Mouse (Mus musculus): ENCODE measurements around the gene Pin1. TPM values are rescaled to one million over a fixed set of nuclear protein-coding genes. Genes with fewer than 3 reads are reported as not detected.

Pin1 gene
- polyA plus RNA-seq, 1 experiment = 37.2 TPM

GRCm38 (mm10) chr9:20642101-20642895, 9.6 kb upstream of the Pin1 start, which contains the start of gene Ubl5:
Gene Ubl5, plus strand, starts transcription at chr9:20642878.
- DNase-seq = peak; percentile 94
- H3K27me3 ChIP-seq (ENCODE audit: control insufficient read depth, insufficient read depth, low read length) = no peaks in the 10 kb centered on the region
- peaks cover 31% of the 10 kb centered on the region for H3K4me1 ChIP-seq (replicated peaks; ENCODE audit: control insufficient read depth, insufficient read depth, low read length)
- H3K36me3 ChIP-seq (ENCODE audit: control insufficient read depth, insufficient read depth, low read length) = peaks cover 30% of the 10 kb centered on the region
- TF ChIP-seq CTCF (IDR thresholded peaks at IDR 0.05; ENCODE audit: borderline replicate concordance, control insufficient read depth, extremely low read depth, insufficient read depth, low read length, poor library complexity) (0 out of 2 replicates have a peak, but pooled peaks have one; percentile 26), POLR2A (IDR thresholded peaks at IDR 0.05; ENCODE audit: control insufficient read depth, extremely low read depth, insufficient read depth, low read length, poor library complexity) (peak; percentile 76; the same call in 1 of the 2 replicates)
- WGBS = 4% methylated on average over 51 of the region's 51 CpGs
- peak within 1 kb of the TSS; percentile 83 for H3K4me3 ChIP-seq (ENCODE audit: control insufficient read depth, insufficient read depth, low read length)
- H3K27ac ChIP-seq (ENCODE audit: control insufficient read depth, insufficient read depth, low read length) = peak within 1 kb of the TSS; percentile 89

GRCm38 (mm10) chr9:20642896-20643466, 8.9 kb upstream of the Pin1 start:
- WGBS = under 1% methylated on average over 30 of the region's 30 CpGs
- Histone ChIP-seq H3K36me3 (ENCODE audit: control insufficient read depth, insufficient read depth, low read length) (peaks cover 25% of the 10 kb centered on the region), H3K27ac (ENCODE audit: control insufficient read depth, insufficient read depth, low read length) (peak overlapping the region; percentile 89), H3K27me3 (ENCODE audit: control insufficient read depth, insufficient read depth, low read length) (no peaks in the 10 kb centered on the region), H3K4me3 (ENCODE audit: control insufficient read depth, insufficient read depth, low read length) (peak overlapping the region; percentile 83), H3K4me1 (replicated peaks; ENCODE audit: control insufficient read depth, insufficient read depth, low read length) (peaks cover 26% of the 10 kb centered on the region)
- DNase-seq = peak; percentile 89
- TF ChIP-seq CTCF (IDR thresholded peaks at IDR 0.05; ENCODE audit: borderline replicate concordance, control insufficient read depth, extremely low read depth, insufficient read depth, low read length, poor library complexity) = peak; percentile 29; the same call in 1 of the 2 replicates
- no peak for TF ChIP-seq POLR2A (IDR thresholded peaks at IDR 0.05; ENCODE audit: control insufficient read depth, extremely low read depth, insufficient read depth, low read length, poor library complexity)

GRCm38 (mm10) chr9:20643781-20644180, 8.1 kb upstream of the Pin1 start:
- H3K27ac ChIP-seq (ENCODE audit: control insufficient read depth, insufficient read depth, low read length) = peak overlapping the region; percentile 87
- peak; percentile 21 for DNase-seq
- under 1% methylated on average over 13 of the region's 13 CpGs for WGBS
- peaks cover 22% of the 10 kb centered on the region for H3K4me1 ChIP-seq (replicated peaks; ENCODE audit: control insufficient read depth, insufficient read depth, low read length)
- H3K4me3 ChIP-seq (ENCODE audit: control insufficient read depth, insufficient read depth, low read length) = peak overlapping the region; percentile 83
- no peaks in the 10 kb centered on the region for H3K27me3 ChIP-seq (ENCODE audit: control insufficient read depth, insufficient read depth, low read length)
- H3K36me3 ChIP-seq (ENCODE audit: control insufficient read depth, insufficient read depth, low read length) = peaks cover 20% of the 10 kb centered on the region
- TF ChIP-seq POLR2A (IDR thresholded peaks at IDR 0.05; ENCODE audit: control insufficient read depth, extremely low read depth, insufficient read depth, low read length, poor library complexity) (no peak), CTCF (IDR thresholded peaks at IDR 0.05; ENCODE audit: borderline replicate concordance, control insufficient read depth, extremely low read depth, insufficient read depth, low read length, poor library complexity) (no peak)

- DNase-seq = peak; percentile 73
- under 1% methylated on average over 43 of the region's 43 CpGs for WGBS
- peak; percentile 68 for TF ChIP-seq POLR2A (IDR thresholded peaks at IDR 0.05; ENCODE audit: control insufficient read depth, extremely low read depth, insufficient read depth, low read length, poor library complexity)
- 0 out of 2 replicates have a peak, but pooled peaks have one; percentile 15 for TF ChIP-seq CTCF (IDR thresholded peaks at IDR 0.05; ENCODE audit: borderline replicate concordance, control insufficient read depth, extremely low read depth, insufficient read depth, low read length, poor library complexity)
- Histone ChIP-seq H3K4me3 (ENCODE audit: control insufficient read depth, insufficient read depth, low read length) (peak within 1 kb of the TSS; percentile 83), H3K36me3 (ENCODE audit: control insufficient read depth, insufficient read depth, low read length) (peaks cover 14% of the 10 kb centered on the region), H3K27ac (ENCODE audit: control insufficient read depth, insufficient read depth, low read length) (peak within 1 kb of the TSS; percentile 87), H3K4me1 (replicated peaks; ENCODE audit: control insufficient read depth, insufficient read depth, low read length) (peaks cover 16% of the 10 kb centered on the region), H3K27me3 (ENCODE audit: control insufficient read depth, insufficient read depth, low read length) (no peaks in the 10 kb centered on the region)
These were observed 7.4 kb upstream of the Pin1 start, which contains the start of gene Fbxl12 for GRCm38 (mm10) chr9:20644360-20645081. Gene Fbxl12, minus strand, starts transcription at chr9:20644767.

- DNase-seq = peak; percentile 25
- H3K4me3 ChIP-seq (ENCODE audit: control insufficient read depth, insufficient read depth, low read length) = peak overlapping the region; percentile 83
- no peak for TF ChIP-seq POLR2A (IDR thresholded peaks at IDR 0.05; ENCODE audit: control insufficient read depth, extremely low read depth, insufficient read depth, low read length, poor library complexity)
- TF ChIP-seq CTCF (IDR thresholded peaks at IDR 0.05; ENCODE audit: borderline replicate concordance, control insufficient read depth, extremely low read depth, insufficient read depth, low read length, poor library complexity) = no peak
- H3K36me3 ChIP-seq (ENCODE audit: control insufficient read depth, insufficient read depth, low read length) = peaks cover 14% of the 10 kb centered on the region
- WGBS = 1% methylated on average over 17 of the region's 17 CpGs
- H3K27ac ChIP-seq (ENCODE audit: control insufficient read depth, insufficient read depth, low read length) = peak overlapping the region; percentile 87
- H3K4me1 ChIP-seq (replicated peaks; ENCODE audit: control insufficient read depth, insufficient read depth, low read length) = peaks cover 16% of the 10 kb centered on the region
- no peaks in the 10 kb centered on the region for H3K27me3 ChIP-seq (ENCODE audit: control insufficient read depth, insufficient read depth, low read length)
These were observed 6.8 kb upstream of the Pin1 start for GRCm38 (mm10) chr9:20645121-20645520.

GRCm38 (mm10) chr9:20652260-20652658, 364 bp downstream of the Pin1 start:
- no peak overlapping the region for H3K27ac ChIP-seq (ENCODE audit: control insufficient read depth, insufficient read depth, low read length)
- peak overlapping the region; percentile 67 for H3K4me3 ChIP-seq (ENCODE audit: control insufficient read depth, insufficient read depth, low read length)
- no peaks in the 10 kb centered on the region for H3K27me3 ChIP-seq (ENCODE audit: control insufficient read depth, insufficient read depth, low read length)
- peaks cover 12% of the 10 kb centered on the region for H3K4me1 ChIP-seq (replicated peaks; ENCODE audit: control insufficient read depth, insufficient read depth, low read length)
- under 1% methylated on average over 25 of the region's 25 CpGs for WGBS
- TF ChIP-seq CTCF (IDR thresholded peaks at IDR 0.05; ENCODE audit: borderline replicate concordance, control insufficient read depth, extremely low read depth, insufficient read depth, low read length, poor library complexity) = no peak
- TF ChIP-seq POLR2A (IDR thresholded peaks at IDR 0.05; ENCODE audit: control insufficient read depth, extremely low read depth, insufficient read depth, low read length, poor library complexity) = no peak
- peaks cover 7% of the 10 kb centered on the region for H3K36me3 ChIP-seq (ENCODE audit: control insufficient read depth, insufficient read depth, low read length)
- DNase-seq = no peak

Data from thymus, adult 2 months (tissue).